ENCODE assay signal across 32 mouse cellular contexts in genomic region chr17:84645119-84645518, GRCm38 (mm10). TPM values are rescaled to one million over a fixed set of nuclear protein-coding genes. Genes with fewer than 3 reads are reported as not detected.
DNase-seq lines count a peak whose midpoint lies in the region; ATAC-seq and TF ChIP-seq lines count a peak whose summit lies in the region.
"Had no signal": no experiment of that assay in that cellular context is flagged by ENCODE, and none has a peak within 500 bp of the region (broad histone marks: within the 10 kb centered on the region; RNA-seq: fewer than 3 reads in every experiment).

No protein-coding gene starts in this region.

- no peaks in the 10 kb centered on the region for H3K9me3 ChIP-seq in hindbrain, embryonic 13.5 days
- H3K9me3 ChIP-seq in hindbrain, postnatal 0 days (ENCODE audit: low read length) = no peaks in the 10 kb centered on the region
- no peaks in the 10 kb centered on the region for H3K9me3 ChIP-seq in embryonic facial prominence, embryonic 10.5 days
- no peaks in the 10 kb centered on the region for H3K9me3 ChIP-seq in limb, embryonic 13.5 days
- H3K9me3 ChIP-seq: heart, embryonic 10.5 days; heart, embryonic 15.5 days; liver, embryonic 12.5 days; megakaryocyte, embryonic 14.5 days had no signal

- ATAC-seq in hindbrain, embryonic 13.5 days (ENCODE audit: low FRiP score) = no peak
- no peak for ATAC-seq in hindbrain, postnatal 0 days
- ATAC-seq in limb, embryonic 13.5 days (ENCODE audit: low FRiP score, low read depth) = no peak
- ATAC-seq: activated CD4-positive, CD25-positive, alpha-beta regulatory T cell, adult 4 months; liver, embryonic 12.5 days; liver, postnatal 0 days had no signal

- peak overlapping the region; percentile 29; the same call in 1 of the 2 replicates for H3K9ac ChIP-seq in hindbrain, embryonic 13.5 days
- no peak overlapping the region for H3K9ac ChIP-seq in hindbrain, postnatal 0 days (replicated peaks; ENCODE audit: low read length)
- peak overlapping the region; percentile 35; the same call in 1 of the 2 replicates for H3K9ac ChIP-seq in limb, embryonic 13.5 days
- H3K9ac ChIP-seq: heart, embryonic 15.5 days; hindbrain, embryonic 14.5 days; liver, embryonic 12.5 days; liver, postnatal 0 days had no signal

- H3K4me2 ChIP-seq in hindbrain, embryonic 13.5 days = no peak overlapping the region
- H3K4me2 ChIP-seq in hindbrain, postnatal 0 days (ENCODE audit: low read depth, low read length) = no peak overlapping the region
- H3K4me2 ChIP-seq in limb, embryonic 13.5 days (replicated peaks) = no peak overlapping the region
- H3K4me2 ChIP-seq: heart, embryonic 15.5 days; hindbrain, embryonic 14.5 days; liver, embryonic 12.5 days had no signal

- H3K4me1 ChIP-seq in hindbrain, embryonic 13.5 days (replicated peaks) = no peaks in the 10 kb centered on the region
- no peaks in the 10 kb centered on the region for H3K4me1 ChIP-seq in hindbrain, postnatal 0 days (ENCODE audit: insufficient read depth, low read length)
- H3K4me1 ChIP-seq in embryonic facial prominence, embryonic 10.5 days = peaks cover 44% of the 10 kb centered on the region
- H3K4me1 ChIP-seq in limb, embryonic 13.5 days = peaks cover 19% of the 10 kb centered on the region
- H3K4me1 ChIP-seq: megakaryocyte, embryonic 14.5 days had no signal

- WGBS in hindbrain, embryonic 13.5 days = 41% methylated on average over 9 of the region's 9 CpGs
- WGBS in hindbrain, postnatal 0 days = 49% methylated on average over 9 of the region's 9 CpGs
- 19% methylated on average over 9 of the region's 9 CpGs for WGBS in embryonic facial prominence, embryonic 10.5 days
- WGBS in limb, embryonic 13.5 days = 22% methylated on average over 9 of the region's 9 CpGs

- H3K36me3 ChIP-seq in hindbrain, embryonic 13.5 days = no peaks in the 10 kb centered on the region
- H3K36me3 ChIP-seq in hindbrain, postnatal 0 days (ENCODE audit: insufficient read depth, low read length) = peaks cover 5% of the 10 kb centered on the region; the same call in 1 of the 2 replicates
- H3K36me3 ChIP-seq in embryonic facial prominence, embryonic 10.5 days (replicated peaks) = peaks cover 12% of the 10 kb centered on the region; the same call in 1 of the 2 replicates
- H3K36me3 ChIP-seq in limb, embryonic 13.5 days = peaks cover 4% of the 10 kb centered on the region; the same call in 1 of the 2 replicates
- H3K36me3 ChIP-seq: heart, embryonic 10.5 days; heart, embryonic 15.5 days; liver, embryonic 12.5 days had no signal

- H3K4me3 ChIP-seq in hindbrain, embryonic 13.5 days = no peak overlapping the region
- no peak overlapping the region for H3K4me3 ChIP-seq in hindbrain, postnatal 0 days (ENCODE audit: low read length)
- H3K4me3 ChIP-seq in embryonic facial prominence, embryonic 10.5 days = no peak overlapping the region
- no peak overlapping the region for H3K4me3 ChIP-seq in limb, embryonic 13.5 days
- H3K4me3 ChIP-seq: heart, embryonic 10.5 days; heart, embryonic 15.5 days; liver, embryonic 12.5 days; megakaryocyte, embryonic 14.5 days had no signal

- H3K27ac ChIP-seq in hindbrain, embryonic 13.5 days = no peak overlapping the region
- no peak overlapping the region for H3K27ac ChIP-seq in hindbrain, postnatal 0 days
- H3K27ac ChIP-seq in embryonic facial prominence, embryonic 10.5 days (replicated peaks) = peak overlapping the region; percentile 73
- no peak overlapping the region for H3K27ac ChIP-seq in limb, embryonic 13.5 days
- H3K27ac ChIP-seq: heart, embryonic 10.5 days; heart, embryonic 15.5 days; hindbrain, embryonic 14.5 days; liver, embryonic 12.5 days had no signal

- TF ChIP-seq CTCF in hindbrain, postnatal 0 days (IDR thresholded peaks at IDR 0.05; ENCODE audit: low read depth) = no peak

- H3K27me3 ChIP-seq in hindbrain, embryonic 13.5 days = no peaks in the 10 kb centered on the region
- H3K27me3 ChIP-seq in hindbrain, postnatal 0 days (ENCODE audit: insufficient read depth, low read length) = no peaks in the 10 kb centered on the region
- H3K27me3 ChIP-seq in embryonic facial prominence, embryonic 10.5 days (replicated peaks; ENCODE audit: low read depth, poor library complexity, severe bottlenecking) = no peaks in the 10 kb centered on the region
- H3K27me3 ChIP-seq in limb, embryonic 13.5 days = no peaks in the 10 kb centered on the region
- H3K27me3 ChIP-seq: CH12.LX; heart, embryonic 15.5 days; megakaryocyte, embryonic 14.5 days had no signal

- DNase-seq in embryo, embryonic 10 days (ENCODE audit: low spot score) = peak; percentile 31
- no peak for DNase-seq in embryo, embryonic 9.5 days (ENCODE audit: extremely low spot score)
- no peak for DNase-seq in hindbrain, postnatal 0 days (ENCODE audit: low spot score)
- no peak for DNase-seq in embryonic facial prominence, embryonic 10.5 days (ENCODE audit: low spot score)
- DNase-seq in gastrocnemius, postnatal 10 days = no peak
- DNase-seq: adrenal gland, adult 2 months; adrenal gland, postnatal 36 days; cerebellum, adult 18-20 months; gastrocnemius, postnatal 14 days; kidney, adult 18-20 months; kidney, postnatal 4 days; liver, postnatal 0 days; lung, postnatal 4 days had no signal

RNA-seq across cellular contexts. Expression of gene Dync2li1, which starts 18.8 kb away (rescaled TPM):
- polyA plus RNA-seq in hindbrain, embryonic 13.5 days (2015; fragmentation: Nextera tagmentation; extraction: Ambion mirVana) = 33.2 and 36.9 TPM in 2 replicates
- total RNA-seq in hindbrain, postnatal 0 days (2014; rRNA removed) = 9.8 and 9.9 TPM in 2 replicates
- 33.2 and 36.2 TPM in 2 replicates for polyA plus RNA-seq in hindbrain, postnatal 0 days (2015; fragmentation: Nextera tagmentation; extraction: Ambion mirVana)
- polyA plus RNA-seq in embryonic facial prominence, embryonic 10.5 days (2016; fragmentation: Nextera tagmentation; extraction: Ambion mirVana) = 29.4 and 34.6 TPM in 2 replicates
- polyA plus RNA-seq in limb, embryonic 13.5 days (2015; fragmentation: Nextera tagmentation; extraction: Ambion mirVana) = 36.4 and 39.9 TPM in 2 replicates
- 1 to 10 TPM; 3.2 to 3.3 TPM for total RNA-seq in gastrocnemius, postnatal 10 days (2021)

RNA-seq across cellular contexts. Expression of gene Abcg8, which starts 31.0 kb away (rescaled TPM):
- polyA plus RNA-seq in hindbrain, embryonic 13.5 days (2015; fragmentation: Nextera tagmentation; extraction: Ambion mirVana) = 0.13 and 0.19 TPM in 2 replicates
- 0.11 TPM in 1 of 2 replicates, not detected in the other for total RNA-seq in hindbrain, postnatal 0 days (2014; rRNA removed)
- 0.05 TPM in 1 of 2 replicates, not detected in the other for polyA plus RNA-seq in hindbrain, postnatal 0 days (2015; fragmentation: Nextera tagmentation; extraction: Ambion mirVana)
- polyA plus RNA-seq in embryonic facial prominence, embryonic 10.5 days (2016; fragmentation: Nextera tagmentation; extraction: Ambion mirVana) = 0.10 and 0.15 TPM in 2 replicates
- 0.15 TPM in 1 of 2 replicates, not detected in the other for polyA plus RNA-seq in limb, embryonic 13.5 days (2015; fragmentation: Nextera tagmentation; extraction: Ambion mirVana)
- not detected for total RNA-seq in gastrocnemius, postnatal 10 days (2021)
- total RNA-seq: adrenal gland, postnatal 36 days; common myeloid progenitor, adult 5-6 weeks; gastrocnemius, postnatal 14 days; granulocyte monocyte progenitor cell, adult 5-6 weeks; heart, postnatal 25 days; layer of hippocampus, adult 8-10 months; left cerebral cortex, postnatal 10 days; monocyte, adult 5-6 weeks had no signal
- polyA plus RNA-seq: activated CD4-positive, CD25-positive, alpha-beta regulatory T cell, adult 4 months; C2C12; heart, embryonic 15.5 days; intestine, embryonic 14.5 days; lung, embryonic 16.5 days; neural tube, embryonic 14.5 days had no signal

RNA-seq across cellular contexts. Expression of gene Abcg5, which starts 37.7 kb away (rescaled TPM):
- polyA plus RNA-seq in hindbrain, embryonic 13.5 days (2015; fragmentation: Nextera tagmentation; extraction: Ambion mirVana) = 3.2 and 7.7 TPM in 2 replicates
- 1.6 and 2.4 TPM in 2 replicates for total RNA-seq in hindbrain, postnatal 0 days (2014; rRNA removed)
- polyA plus RNA-seq in hindbrain, postnatal 0 days (2015; fragmentation: Nextera tagmentation; extraction: Ambion mirVana) = 1.3 and 1.4 TPM in 2 replicates
- polyA plus RNA-seq in embryonic facial prominence, embryonic 10.5 days (2016; fragmentation: Nextera tagmentation; extraction: Ambion mirVana) = 1.3 and 1.6 TPM in 2 replicates
- polyA plus RNA-seq in limb, embryonic 13.5 days (2015; fragmentation: Nextera tagmentation; extraction: Ambion mirVana) = 1.4 and 1.6 TPM in 2 replicates
- total RNA-seq in gastrocnemius, postnatal 10 days (2021) = not detected
- total RNA-seq: adrenal gland, adult 2 months; adrenal gland, postnatal 36 days; CH12.LX; common myeloid progenitor, adult 5-6 weeks; gastrocnemius, postnatal 14 days; granulocyte monocyte progenitor cell, adult 5-6 weeks; heart, postnatal 25 days; layer of hippocampus, adult 8-10 months; left cerebral cortex, postnatal 10 days; monocyte, adult 5-6 weeks had no signal
- polyA plus RNA-seq: activated CD4-positive, CD25-positive, alpha-beta regulatory T cell, adult 4 months; C2C12; heart, embryonic 15.5 days had no signal
